Mouse (Mus musculus): ENCODE data around the gene Rasal1. TPM values are rescaled to one million over a fixed set of nuclear protein-coding genes. Genes with fewer than 3 reads are reported as not detected.

Rasal1 gene
- polyA plus RNA-seq, 1 experiment from 2014 or later = 0.70 TPM

DNA sequence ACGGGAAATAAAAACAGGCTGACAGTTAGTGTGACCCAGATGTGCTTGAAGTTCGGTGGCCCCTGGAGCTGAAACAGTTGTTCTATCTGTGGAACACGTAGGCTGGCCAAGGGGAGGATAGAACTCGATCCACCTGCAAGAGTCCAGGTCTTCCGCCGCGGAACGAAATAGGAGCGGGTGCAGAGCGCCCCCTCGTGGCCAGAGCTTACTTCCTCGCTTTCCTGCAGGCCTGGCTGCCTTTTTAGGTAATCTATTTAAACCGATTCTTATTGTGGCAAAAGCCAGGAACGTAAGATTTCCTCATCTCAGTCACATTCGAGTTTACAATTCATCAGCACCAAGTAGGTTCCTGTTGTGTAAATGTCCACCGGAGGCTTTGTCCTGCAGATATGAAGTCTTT is 65.7 kb downstream of the Rasal1 start:
- H3K36me3 ChIP-seq = no peaks in the 10 kb centered on the region
- no peak overlapping the region for H3K4me3 ChIP-seq
- 3% methylated on average over 16 of the region's 16 CpGs for WGBS
- no peaks in the 10 kb centered on the region for H3K9me3 ChIP-seq
- no peak overlapping the region for H3K9ac ChIP-seq
- no peak for ATAC-seq (ENCODE audit: low FRiP score, low read depth)
- H3K27ac ChIP-seq = no peak overlapping the region
- H3K27me3 ChIP-seq = peaks cover 71% of the 10 kb centered on the region
- H3K4me2 ChIP-seq (replicated peaks) = no peak overlapping the region
- peaks cover 23% of the 10 kb centered on the region for H3K4me1 ChIP-seq

DNA sequence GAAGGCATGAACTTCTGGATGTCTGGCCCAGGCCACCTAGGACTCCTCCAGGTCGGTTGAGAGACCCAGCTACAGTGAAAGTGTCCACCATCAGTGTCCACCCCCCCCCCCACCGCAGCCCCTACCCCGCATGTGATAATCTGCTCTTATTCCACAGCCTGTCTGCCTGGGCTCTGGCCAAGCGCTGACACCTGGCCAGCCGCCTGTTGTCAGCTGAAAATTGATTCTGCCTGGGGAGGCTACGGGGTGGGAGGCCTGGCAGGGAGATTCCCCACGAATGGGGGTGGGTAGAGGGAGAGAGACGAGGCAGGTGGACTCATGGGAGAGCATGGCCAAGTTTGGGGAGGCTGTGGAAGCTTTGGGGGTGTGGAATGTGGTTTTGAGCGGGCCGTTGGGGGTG is 68.5 kb downstream of the Rasal1 start:
- peak; percentile 32; the same call in 1 of the 2 replicates for ATAC-seq (ENCODE audit: low FRiP score, low read depth)
- H3K36me3 ChIP-seq = no peaks in the 10 kb centered on the region
- H3K9ac ChIP-seq = no peak overlapping the region
- H3K4me3 ChIP-seq = no peak overlapping the region
- H3K27me3 ChIP-seq = peaks cover 43% of the 10 kb centered on the region
- no peaks in the 10 kb centered on the region for H3K4me1 ChIP-seq
- no peaks in the 10 kb centered on the region for H3K9me3 ChIP-seq
- WGBS = 69% methylated on average over 10 of the region's 10 CpGs
- H3K4me2 ChIP-seq (replicated peaks) = no peak overlapping the region
- H3K27ac ChIP-seq = no peak overlapping the region

DNA sequence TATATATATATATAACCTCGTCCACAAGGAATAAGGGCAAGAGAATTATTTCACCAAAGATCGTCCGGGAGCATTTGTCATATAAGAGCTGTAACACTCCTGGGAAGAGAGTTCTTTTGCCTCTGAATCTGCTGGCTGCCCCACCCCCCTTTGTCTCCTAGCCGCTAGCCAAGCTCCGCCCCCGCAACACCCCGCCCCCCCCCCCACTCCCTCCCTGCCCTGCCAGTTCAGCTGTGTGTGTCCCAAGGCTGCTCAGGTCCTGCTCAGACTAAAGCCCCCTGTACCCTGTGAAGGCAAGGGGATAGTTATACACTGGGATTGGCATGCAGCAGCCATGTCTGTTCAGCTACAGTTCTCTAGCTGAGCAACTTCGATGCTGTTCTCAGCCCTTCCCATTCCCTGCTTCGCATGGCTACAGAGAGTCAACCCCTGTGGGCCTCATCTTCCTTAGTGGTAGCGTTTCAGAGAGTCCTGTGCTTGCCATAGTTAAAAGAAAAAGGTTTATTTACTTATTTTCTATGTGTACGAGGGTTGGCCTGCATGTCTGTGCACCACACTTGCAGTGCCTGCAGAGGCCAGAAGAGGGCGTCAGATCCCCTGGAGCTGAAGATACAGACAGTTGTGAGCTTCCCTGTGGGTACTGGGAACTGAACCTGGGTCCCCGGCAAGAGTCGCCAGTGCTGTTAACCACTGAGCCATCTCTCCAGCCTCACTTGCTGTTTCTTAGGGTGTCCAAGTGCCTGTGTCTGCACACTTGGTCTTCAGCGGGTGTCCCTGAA is 70.2 kb downstream of the Rasal1 start:
- no peaks in the 10 kb centered on the region for H3K4me1 ChIP-seq
- WGBS = 51% methylated on average over 15 of the region's 15 CpGs
- H3K9me3 ChIP-seq = no peaks in the 10 kb centered on the region
- H3K27ac ChIP-seq = no peak overlapping the region
- peaks cover 29% of the 10 kb centered on the region for H3K27me3 ChIP-seq
- no peak overlapping the region for H3K4me3 ChIP-seq
- no peaks in the 10 kb centered on the region for H3K36me3 ChIP-seq
- H3K9ac ChIP-seq = no peak overlapping the region
- ATAC-seq (ENCODE audit: low FRiP score, low read depth) = no peak
- no peak overlapping the region for H3K4me2 ChIP-seq (replicated peaks)

DNA sequence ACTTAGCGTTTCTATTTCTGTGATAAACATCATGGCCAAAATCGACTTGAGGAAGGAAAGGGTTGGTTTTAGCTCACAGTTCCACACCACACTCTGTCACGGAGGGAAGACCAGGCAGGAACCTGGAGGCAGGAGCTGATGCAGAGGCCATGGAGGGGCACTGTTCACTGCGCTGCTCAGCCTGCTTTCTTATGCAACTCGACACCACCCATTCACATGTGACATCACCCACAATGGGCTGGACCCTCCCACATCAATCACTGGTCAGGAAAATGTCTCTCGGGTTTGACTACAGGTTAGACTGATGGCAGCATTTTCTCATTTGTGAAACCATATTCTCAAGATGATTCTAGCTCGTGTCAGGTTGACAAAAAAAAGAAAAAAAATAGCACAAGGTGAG is 72.4 kb downstream of the Rasal1 start:
- H3K27me3 ChIP-seq = peaks cover 11% of the 10 kb centered on the region
- no peak overlapping the region for H3K9ac ChIP-seq
- no peak for ATAC-seq (ENCODE audit: low FRiP score, low read depth)
- no peak overlapping the region for H3K27ac ChIP-seq
- no peak overlapping the region for H3K4me3 ChIP-seq
- H3K4me1 ChIP-seq = no peaks in the 10 kb centered on the region
- no peaks in the 10 kb centered on the region for H3K9me3 ChIP-seq
- H3K4me2 ChIP-seq (replicated peaks) = no peak overlapping the region
- no peaks in the 10 kb centered on the region for H3K36me3 ChIP-seq
- WGBS = 60% methylated on average over 7 of the region's 7 CpGs

DNA sequence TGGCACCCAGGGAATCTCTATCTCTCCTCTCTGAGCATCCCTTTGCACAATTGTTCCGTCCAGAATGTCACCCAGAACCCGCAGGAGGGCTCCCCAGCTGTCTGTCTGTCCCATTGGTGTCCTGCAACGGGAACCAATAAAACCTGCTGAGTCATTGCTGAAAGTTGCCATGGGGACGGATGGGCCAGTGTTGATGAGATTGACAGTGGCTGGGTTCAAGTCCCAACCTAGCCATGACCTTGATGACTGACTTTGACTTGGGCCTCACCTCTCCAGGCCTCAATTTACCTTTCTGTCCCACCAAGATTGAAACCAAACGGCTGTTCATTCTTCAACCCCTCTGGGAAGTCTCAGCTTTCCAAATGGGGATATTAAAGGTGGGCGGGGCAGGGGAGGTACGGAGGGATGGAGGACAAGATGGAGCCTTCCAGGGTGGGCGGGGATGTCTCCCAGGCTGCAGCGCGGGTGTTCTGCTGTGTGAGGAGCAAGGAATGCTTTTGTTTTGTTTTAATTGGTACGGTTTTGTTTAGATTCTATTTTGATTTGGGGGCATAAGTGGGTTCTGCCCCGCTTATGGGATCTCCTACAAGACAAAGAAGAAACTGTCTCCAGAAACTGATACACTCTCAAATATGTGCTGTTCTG is 77.3 kb downstream of the Rasal1 start:
- Histone ChIP-seq H3K27me3 (peaks cover 10% of the 10 kb centered on the region; the same call in 1 of the 2 replicates), H3K9me3 (no peaks in the 10 kb centered on the region), H3K9ac (no peak overlapping the region), H3K36me3 (no peaks in the 10 kb centered on the region), H3K4me3 (no peak overlapping the region), H3K27ac (no peak overlapping the region), H3K4me1 (no peaks in the 10 kb centered on the region), H3K4me2 (replicated peaks) (no peak overlapping the region)
- ATAC-seq (ENCODE audit: low FRiP score, low read depth) = no peak
- 55% methylated on average over 12 of the region's 12 CpGs for WGBS

Other genes with a start within 250 kb of the Rasal1 start
- not detected in 2 replicates for gene Lhx5, start 217.1 kb upstream of the Rasal1 start, polyA plus RNA-seq (2015; fragmentation: Nextera tagmentation; extraction: Ambion mirVana)
- gene Sdsl, start 176.0 kb upstream of the Rasal1 start, polyA plus RNA-seq (2015; fragmentation: Nextera tagmentation; extraction: Ambion mirVana) = 2.0 and 2.3 TPM in 2 replicates
- not detected in 2 replicates for gene Sds, start 172.3 kb upstream of the Rasal1 start, polyA plus RNA-seq (2015; fragmentation: Nextera tagmentation; extraction: Ambion mirVana)
- 55.9 and 58.8 TPM in 2 replicates for gene Plbd2, start 145.2 kb upstream of the Rasal1 start, polyA plus RNA-seq (2015; fragmentation: Nextera tagmentation; extraction: Ambion mirVana)
- gene Slc8b1, start 137.6 kb upstream of the Rasal1 start, polyA plus RNA-seq (2015; fragmentation: Nextera tagmentation; extraction: Ambion mirVana) = 6.1 and 6.9 TPM in 2 replicates
- gene Tpcn1, start 60.1 kb upstream of the Rasal1 start, polyA plus RNA-seq (2015; fragmentation: Nextera tagmentation; extraction: Ambion mirVana) = 23.7 and 24.0 TPM in 2 replicates
- 0.68 and 0.69 TPM in 2 replicates for gene Iqcd, start 59.8 kb upstream of the Rasal1 start, polyA plus RNA-seq (2015; fragmentation: Nextera tagmentation; extraction: Ambion mirVana)
- gene Rita1, start 36.2 kb upstream of the Rasal1 start, polyA plus RNA-seq (2015; fragmentation: Nextera tagmentation; extraction: Ambion mirVana) = 15.6 and 17.9 TPM in 2 replicates
- 46.5 and 47.2 TPM in 2 replicates for gene Ddx54, start 36.1 kb upstream of the Rasal1 start, polyA plus RNA-seq (2015; fragmentation: Nextera tagmentation; extraction: Ambion mirVana)
- not detected in 2 replicates for gene Cfap73, start 14.6 kb upstream of the Rasal1 start, polyA plus RNA-seq (2015; fragmentation: Nextera tagmentation; extraction: Ambion mirVana)
- gene Dtx1, start 63.1 kb downstream of the Rasal1 start, polyA plus RNA-seq (2015; fragmentation: Nextera tagmentation; extraction: Ambion mirVana) = 5.1 and 5.6 TPM in 2 replicates
- 0.22 TPM in 2 replicates for gene Oas2, start 101.0 kb downstream of the Rasal1 start, polyA plus RNA-seq (2015; fragmentation: Nextera tagmentation; extraction: Ambion mirVana)
- 0.18 and 0.20 TPM in 2 replicates for gene Oas3, start 128.8 kb downstream of the Rasal1 start, polyA plus RNA-seq (2015; fragmentation: Nextera tagmentation; extraction: Ambion mirVana)
- not detected in 2 replicates for gene Oas1e, start 146.7 kb downstream of the Rasal1 start, polyA plus RNA-seq (2015; fragmentation: Nextera tagmentation; extraction: Ambion mirVana)
- 0.24 and 0.37 TPM in 2 replicates for gene Oas1c, start 163.7 kb downstream of the Rasal1 start, polyA plus RNA-seq (2015; fragmentation: Nextera tagmentation; extraction: Ambion mirVana)
- not detected in 2 replicates for gene Oas1f, start 198.6 kb downstream of the Rasal1 start, polyA plus RNA-seq (2015; fragmentation: Nextera tagmentation; extraction: Ambion mirVana)
- gene Oas1h, start 212.6 kb downstream of the Rasal1 start, polyA plus RNA-seq (2015; fragmentation: Nextera tagmentation; extraction: Ambion mirVana) = not detected in 2 replicates
- 0.22 TPM in 1 of 2 replicates, not detected in the other for gene Oas1g, start 238.8 kb downstream of the Rasal1 start, polyA plus RNA-seq (2015; fragmentation: Nextera tagmentation; extraction: Ambion mirVana)

Measured in limb, embryonic 13.5 days (tissue).